Mouse (Mus musculus) ovary, postnatal 14 days (tissue): ENCODE data around the gene U2af1l4.

Experiments
- DNase-seq: peaks from one replicate; pipeline ENCODE4 v3.0.0; 2022; ENCODE audit warnings: low spot score

Gene U2af1l4

DNA sequence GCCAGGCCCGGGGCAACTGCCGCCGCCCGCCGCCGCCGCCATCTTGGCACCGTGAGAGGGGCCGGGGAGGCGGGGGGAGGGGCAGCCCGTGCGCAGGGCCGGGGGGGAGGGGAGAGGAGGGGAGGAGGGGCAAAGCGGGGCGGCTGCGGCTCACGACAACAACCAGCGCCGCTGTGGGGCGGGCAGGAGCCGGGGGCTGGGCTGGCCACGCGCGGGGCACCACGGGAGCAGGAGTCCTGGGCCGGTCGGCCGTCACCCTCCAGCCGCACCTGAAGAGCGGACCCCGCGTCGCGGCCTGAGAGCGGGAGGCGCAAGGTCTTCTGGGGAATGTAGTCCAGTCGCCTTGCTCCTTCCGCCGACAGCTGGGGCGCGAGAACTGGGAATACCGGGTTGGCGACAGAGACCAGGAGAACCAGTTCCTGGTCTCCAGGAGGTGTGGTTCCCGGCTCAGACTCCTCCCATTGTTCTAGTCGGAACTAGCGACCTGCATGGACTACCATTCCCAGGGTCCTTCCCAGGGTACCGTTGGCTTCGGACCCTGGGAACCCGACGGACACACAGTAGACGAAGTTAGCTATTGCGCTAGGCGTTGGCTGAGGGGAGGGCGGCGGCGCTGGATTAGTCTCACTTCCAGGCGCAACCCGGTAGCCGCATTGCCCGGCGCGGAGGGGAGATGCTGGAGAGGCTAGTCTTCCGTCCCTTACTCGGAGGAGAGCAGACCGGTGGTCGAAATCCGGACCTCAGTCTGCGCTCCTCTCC, 25.8 kb downstream of the U2af1l4 start, which contains the start of gene Kmt2b:
TSS of gene Kmt2b (minus strand) at position 51 of the 759 bp plus-strand sequence.
- DNase-seq = peak; percentile 86

- DNase-seq = peak; percentile 81
Measured at GRCm38 (mm10) chr7:30589435-30590301, 26.6 kb downstream of the U2af1l4 start.

GRCm38 (mm10) chr7:30590927-30591604, 28.0 kb downstream of the U2af1l4 start:
- no peak for DNase-seq

DNA sequence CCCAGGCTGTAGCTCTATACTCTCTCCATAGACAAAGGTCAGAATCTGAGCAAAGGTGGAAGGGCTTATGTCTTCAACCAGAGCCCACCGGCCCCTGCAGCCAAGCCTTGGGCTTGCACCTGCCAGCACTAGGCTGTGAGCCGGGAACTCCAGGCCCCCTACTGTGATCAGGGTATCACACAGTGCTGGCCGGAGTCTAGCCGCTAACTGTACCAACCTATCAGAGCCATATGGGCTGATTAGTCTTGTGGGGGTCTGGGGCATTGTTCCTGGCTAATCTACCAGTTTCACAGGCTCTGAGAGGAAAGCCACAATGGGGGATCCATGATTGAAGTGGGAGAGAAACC, 28.5 kb downstream of the U2af1l4 start:
- no peak for DNase-seq

GRCm38 (mm10) chr7:30592772-30593423, 29.8 kb downstream of the U2af1l4 start:
- DNase-seq = no peak

GRCm38 (mm10) chr7:30593579-30594509, 30.7 kb downstream of the U2af1l4 start:
- DNase-seq = no peak

DNA sequence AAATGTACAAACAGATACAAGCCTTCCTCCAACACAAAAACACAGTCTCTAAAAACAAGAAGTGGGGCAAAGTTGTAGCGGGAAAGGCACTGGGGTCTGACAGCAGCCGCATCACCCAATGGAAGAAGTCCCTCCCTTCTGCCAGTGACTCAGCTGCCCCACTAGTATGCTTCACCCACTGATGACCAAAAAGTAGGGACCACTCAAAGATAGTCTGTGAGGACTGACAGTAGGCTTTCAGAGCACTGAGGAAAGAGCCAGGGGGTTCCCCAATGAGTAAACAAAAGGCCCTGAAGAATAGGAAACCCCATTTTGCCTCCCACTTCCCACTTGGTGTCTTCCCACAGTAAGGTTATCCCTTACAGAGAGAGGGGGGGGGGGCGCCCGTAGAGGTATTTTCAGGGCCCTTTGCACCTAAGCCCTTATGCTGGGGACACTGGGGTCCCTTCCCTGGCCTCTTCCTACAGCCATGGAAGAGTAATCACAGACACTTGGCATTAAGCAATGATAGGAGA, 31.5 kb downstream of the U2af1l4 start:
- no peak for DNase-seq

- no peak for DNase-seq
Measured at GRCm38 (mm10) chr7:30596093-30596492, 33.0 kb downstream of the U2af1l4 start.

- DNase-seq = no peak
Measured at GRCm38 (mm10) chr7:30596811-30597210, 33.7 kb downstream of the U2af1l4 start.

- no peak for DNase-seq
Measured at GRCm38 (mm10) chr7:30598786-30599185, 35.7 kb downstream of the U2af1l4 start, which contains the start of gene Zbtb32. Gene Zbtb32, minus strand, starts transcription at chr7:30598909.

GRCm38 (mm10) chr7:30599933-30600353, 36.8 kb downstream of the U2af1l4 start:
- peak; percentile 80 for DNase-seq

DNA sequence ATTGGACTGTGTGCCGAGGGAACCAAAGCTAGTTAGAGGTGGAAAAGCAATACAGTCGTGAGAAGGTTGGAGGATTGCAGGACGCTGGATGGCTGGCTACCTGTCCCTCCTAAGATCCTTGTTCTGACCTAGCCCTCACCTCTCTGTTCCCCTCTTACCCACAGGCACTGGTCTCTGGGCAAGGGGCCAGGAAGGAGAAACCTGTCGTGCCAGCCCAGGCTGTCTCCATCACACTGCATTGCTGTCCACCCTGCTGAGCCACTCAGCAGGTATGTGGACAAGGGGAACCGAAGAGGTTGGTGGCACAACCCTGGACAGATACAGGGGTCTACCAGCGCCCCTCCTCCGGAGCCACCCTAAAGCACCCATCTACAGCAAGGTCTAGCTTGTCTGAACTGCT, 37.5 kb downstream of the U2af1l4 start:
- DNase-seq = no peak

DNA sequence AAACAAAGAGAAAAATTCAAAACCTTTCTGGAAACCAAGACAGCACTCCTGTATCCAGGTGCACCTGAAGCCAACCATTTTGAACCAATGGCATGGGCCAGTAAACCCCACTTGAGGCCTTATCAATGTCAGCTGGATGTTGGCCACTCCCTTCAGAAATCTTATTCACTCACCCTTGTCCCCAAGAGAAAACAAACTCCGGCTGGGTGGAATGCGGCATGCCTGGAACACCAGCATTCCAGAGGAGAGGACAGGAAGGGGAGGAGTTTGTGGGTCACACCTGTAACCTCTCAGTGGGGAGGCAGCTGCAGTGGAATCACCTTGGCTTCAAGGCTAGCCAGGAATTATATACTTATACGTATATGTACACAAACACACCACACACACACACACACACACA, 39.5 kb downstream of the U2af1l4 start:
- no peak for DNase-seq

GRCm38 (mm10) chr7:30604424-30604823, 41.3 kb downstream of the U2af1l4 start:
- no peak for DNase-seq

GRCm38 (mm10) chr7:30604944-30605343, 41.8 kb downstream of the U2af1l4 start:
- no peak for DNase-seq

DNA sequence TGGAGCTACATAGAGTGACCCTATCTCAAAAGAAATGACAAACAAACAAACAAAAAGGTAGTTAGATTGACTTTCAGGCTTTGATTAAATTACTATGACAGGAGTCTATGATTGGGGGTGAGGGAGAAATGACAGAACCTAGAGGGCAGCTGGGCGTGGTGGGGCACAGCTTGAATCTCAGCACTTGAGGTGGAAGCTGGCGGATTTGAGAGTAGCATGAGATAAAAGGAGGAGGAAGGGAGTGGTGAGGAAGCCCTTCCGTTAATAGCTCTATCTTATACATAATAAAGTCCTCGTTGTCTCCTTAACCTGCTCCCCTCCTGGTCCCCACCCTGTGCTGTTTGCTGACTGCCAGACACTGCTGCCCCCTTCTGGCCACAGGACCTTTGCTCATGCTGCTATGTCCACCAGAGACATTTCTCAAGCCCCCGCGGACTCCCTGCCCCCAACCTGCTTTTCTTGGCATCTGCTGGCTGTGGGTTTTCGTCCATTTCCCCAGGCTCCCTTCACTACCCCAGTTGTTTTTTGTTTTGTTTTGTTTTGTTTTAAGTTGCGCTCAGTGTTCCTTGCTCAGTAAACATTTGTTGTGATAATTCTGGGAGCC, 44.7 kb downstream of the U2af1l4 start:
- DNase-seq = no peak

- no peak for DNase-seq
Measured at GRCm38 (mm10) chr7:30608476-30608875, 45.4 kb downstream of the U2af1l4 start.

DNA sequence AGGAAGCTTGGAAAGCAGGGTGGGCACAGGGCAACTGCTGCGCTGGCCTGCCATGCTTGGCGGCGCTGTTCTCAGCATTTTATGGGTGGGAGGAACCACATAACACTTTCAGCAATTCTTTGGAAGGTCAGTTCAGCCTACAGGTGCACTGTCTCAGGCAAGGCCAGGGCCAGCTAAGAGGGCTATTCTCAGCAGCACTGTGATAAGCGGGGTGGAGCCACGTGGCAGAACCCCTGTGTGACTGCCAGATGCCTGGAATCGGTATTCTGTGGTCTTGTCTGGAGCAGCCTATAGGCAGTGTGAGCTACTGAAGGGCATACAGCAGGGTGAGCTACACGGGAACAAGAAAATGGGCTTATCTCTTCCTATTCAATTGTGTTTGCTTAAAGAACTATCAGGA, 46.9 kb downstream of the U2af1l4 start:
- DNase-seq = no peak

GRCm38 (mm10) chr7:30612654-30613402, 49.7 kb downstream of the U2af1l4 start, which contains the start of gene Upk1a:
Gene Upk1a, minus strand, starts transcription at chr7:30612847.
- no peak for DNase-seq
